8 mouse cellular contexts compared by ENCODE assay signal in genomic region chr16:4641119-4641838, GRCm38 (mm10). TPM values are rescaled to one million over a fixed set of nuclear protein-coding genes. Genes with fewer than 3 reads are reported as not detected.
DNase-seq lines count a peak whose midpoint lies in the region; ATAC-seq and TF ChIP-seq lines count a peak whose summit lies in the region.

No protein-coding gene starts in this region.

- no peaks in the 10 kb centered on the region for H3K9me3 ChIP-seq in hindbrain, embryonic 14.5 days (ENCODE audit: control insufficient read depth, low read length)
- H3K9me3 ChIP-seq in liver, embryonic 13.5 days (replicated peaks): no peaks in the 10 kb centered on the region
- no peaks in the 10 kb centered on the region for H3K9me3 ChIP-seq in neural tube, embryonic 14.5 days (ENCODE audit: control insufficient read depth, low read length)

- H3K27ac ChIP-seq in testis, adult 2 months (ENCODE audit: control insufficient read depth, insufficient read depth, low read depth, low read length): peak overlapping the region; percentile 50; the same call in 1 of the 2 replicates
- no peak overlapping the region for H3K27ac ChIP-seq in hindbrain, embryonic 14.5 days
- H3K27ac ChIP-seq in liver, embryonic 13.5 days: peak overlapping the region; percentile 76
- H3K27ac ChIP-seq in neural tube, embryonic 14.5 days (ENCODE audit: low read depth, low read length): no peak overlapping the region

- 0 out of 2 replicates have a peak overlapping the region, but pooled peaks have one; percentile 0 for H3K9ac ChIP-seq in hindbrain, embryonic 14.5 days
- H3K9ac ChIP-seq in liver, embryonic 13.5 days: no peak overlapping the region
- H3K9ac ChIP-seq in neural tube, embryonic 14.5 days (replicated peaks; ENCODE audit: low read depth, low read length): no peak overlapping the region

- TF ChIP-seq POLR2A in testis, adult 2 months (IDR thresholded peaks at IDR 0.05; ENCODE audit: control insufficient read depth, low read depth, low read length): no peak

- H3K4me3 ChIP-seq in testis, adult 2 months (ENCODE audit: control insufficient read depth, low read depth, low read length): peak overlapping the region; percentile 85
- peak overlapping the region; percentile 35; the same call in 1 of the 2 replicates for H3K4me3 ChIP-seq in hindbrain, embryonic 14.5 days (replicated peaks; ENCODE audit: low read length)
- H3K4me3 ChIP-seq in liver, embryonic 13.5 days (replicated peaks): peak overlapping the region; percentile 66
- peak overlapping the region; percentile 46; the same call in 1 of the 2 replicates for H3K4me3 ChIP-seq in neural tube, embryonic 14.5 days (ENCODE audit: low read depth, low read length)

- no peak for DNase-seq in testis, postnatal 14 days (ENCODE audit: low spot score)
- DNase-seq in hindbrain, embryonic 14.5 days (ENCODE audit: low spot score): no peak
- DNase-seq in liver, embryonic 13.5 days: no peak
- DNase-seq in layer of hippocampus, adult 18-20 months (ENCODE audit: low spot score in 2 of 2): no peak
- no peak for DNase-seq in cerebellum, adult 9-10 months
- DNase-seq in cerebellum, adult 11 months: no peak

- H3K4me1 ChIP-seq in testis, adult 2 months (ENCODE audit: control insufficient read depth, insufficient read depth, low read length): peaks cover 23% of the 10 kb centered on the region
- H3K4me1 ChIP-seq in hindbrain, embryonic 14.5 days (replicated peaks; ENCODE audit: control insufficient read depth, insufficient read depth, low read length): peaks cover 39% of the 10 kb centered on the region
- H3K4me1 ChIP-seq in liver, embryonic 13.5 days (replicated peaks): peaks cover 57% of the 10 kb centered on the region
- peaks cover 19% of the 10 kb centered on the region for H3K4me1 ChIP-seq in neural tube, embryonic 14.5 days (ENCODE audit: control insufficient read depth, insufficient read depth, low read length)

- TF ChIP-seq CTCF in testis, adult 2 months (IDR thresholded peaks at IDR 0.05; ENCODE audit: control insufficient read depth, insufficient read depth, insufficient replicate concordance, low read depth, low read length): no peak

- H3K36me3 ChIP-seq in testis, adult 2 months (ENCODE audit: control insufficient read depth, insufficient read depth, low read length): no peaks in the 10 kb centered on the region
- H3K36me3 ChIP-seq in hindbrain, embryonic 14.5 days (replicated peaks; ENCODE audit: control insufficient read depth, insufficient read depth): 0 out of 2 replicates have a peak, but pooled peaks cover 5% of the 10 kb centered on the region
- peaks cover 11% of the 10 kb centered on the region; the same call in 1 of the 2 replicates for H3K36me3 ChIP-seq in liver, embryonic 13.5 days
- H3K36me3 ChIP-seq in neural tube, embryonic 14.5 days (ENCODE audit: control insufficient read depth, insufficient read depth, low read length): no peaks in the 10 kb centered on the region

- H3K27me3 ChIP-seq in testis, adult 2 months (ENCODE audit: control insufficient read depth, insufficient read depth, low read length): no peaks in the 10 kb centered on the region
- no peaks in the 10 kb centered on the region for H3K27me3 ChIP-seq in hindbrain, embryonic 14.5 days (ENCODE audit: control insufficient read depth, insufficient read depth, low read length)
- no peaks in the 10 kb centered on the region for H3K27me3 ChIP-seq in liver, embryonic 13.5 days
- H3K27me3 ChIP-seq in neural tube, embryonic 14.5 days (ENCODE audit: control insufficient read depth, insufficient read depth, low read length): no peaks in the 10 kb centered on the region

- 52% methylated on average over 3 of the region's 3 CpGs for WGBS in hindbrain, embryonic 14.5 days
- 54% methylated on average over 3 of the region's 3 CpGs for WGBS in liver, embryonic 13.5 days (ENCODE audit: insufficient replicate concordance)
- whole genome bisulfite sequencing in neural tube, embryonic 14.5 days: 42% methylated on average over 3 of the region's 3 CpGs

- peak overlapping the region; percentile 73 for H3K4me2 ChIP-seq in hindbrain, embryonic 14.5 days (replicated peaks)
- H3K4me2 ChIP-seq in liver, embryonic 13.5 days: peak overlapping the region; percentile 95
- H3K4me2 ChIP-seq in neural tube, embryonic 14.5 days (ENCODE audit: low read depth, low read length): peak overlapping the region; percentile 65

- ATAC-seq in hindbrain, embryonic 14.5 days (ENCODE audit: low FRiP score): no peak
- 0 out of 2 replicates have a peak, but pooled peaks have one; percentile 5 for ATAC-seq in liver, embryonic 13.5 days (ENCODE audit: low read depth)
- ATAC-seq in neural tube, embryonic 14.5 days (ENCODE audit: low read depth): no peak

RNA-seq across cellular contexts. Expression of gene Dnaja3, which starts 1.5 kb away (rescaled TPM):
- polyA plus RNA-seq in testis, adult 2 months (2012; rRNA removed): 26.7 and 28.0 TPM in 2 replicates
- polyA plus RNA-seq in hindbrain, embryonic 14.5 days (2014; fragmentation: Nextera tagmentation; extraction: Ambion mirVana): 54.6 and 64.8 TPM in 2 replicates
- 51.8 and 62.5 TPM in 2 replicates for polyA plus RNA-seq in liver, embryonic 13.5 days (2015; fragmentation: Nextera tagmentation; extraction: Ambion mirVana)
- polyA plus RNA-seq in neural tube, embryonic 14.5 days (2014; fragmentation: Nextera tagmentation; extraction: Ambion mirVana): 55.0 and 61.9 TPM in 2 replicates
- total RNA-seq in layer of hippocampus, adult 18-20 months (2021): 10 to 100 TPM; 66.1 to 66.9 TPM

RNA-seq across cellular contexts. Expression of gene Vasn, which starts 1.5 kb away (rescaled TPM):
- polyA plus RNA-seq in testis, adult 2 months (2012; rRNA removed): 13.5 and 15.9 TPM in 2 replicates
- polyA plus RNA-seq in hindbrain, embryonic 14.5 days (2014; fragmentation: Nextera tagmentation; extraction: Ambion mirVana): 6.4 and 6.6 TPM in 2 replicates
- 2.9 TPM in 2 replicates for polyA plus RNA-seq in liver, embryonic 13.5 days (2015; fragmentation: Nextera tagmentation; extraction: Ambion mirVana)
- 4.4 and 6.3 TPM in 2 replicates for polyA plus RNA-seq in neural tube, embryonic 14.5 days (2014; fragmentation: Nextera tagmentation; extraction: Ambion mirVana)
- 1 to 10 TPM; 4.5 to 5.3 TPM for total RNA-seq in layer of hippocampus, adult 18-20 months (2021)

RNA-seq across cellular contexts. Expression of gene Pam16, which starts 16.5 kb away (rescaled TPM):
- 104 and 114 TPM in 2 replicates for polyA plus RNA-seq in testis, adult 2 months (2012; rRNA removed)
- 174 and 193 TPM in 2 replicates for polyA plus RNA-seq in hindbrain, embryonic 14.5 days (2014; fragmentation: Nextera tagmentation; extraction: Ambion mirVana)
- polyA plus RNA-seq in liver, embryonic 13.5 days (2015; fragmentation: Nextera tagmentation; extraction: Ambion mirVana): 67.5 and 74.1 TPM in 2 replicates
- 179 and 194 TPM in 2 replicates for polyA plus RNA-seq in neural tube, embryonic 14.5 days (2014; fragmentation: Nextera tagmentation; extraction: Ambion mirVana)
- total RNA-seq in layer of hippocampus, adult 18-20 months (2021): 10 to 100 TPM; 79.8 to 81.0 TPM

RNA-seq across cellular contexts. Expression of gene Coro7, which starts 38.3 kb away (rescaled TPM):
- polyA plus RNA-seq in testis, adult 2 months (2012; rRNA removed): 17.2 and 17.4 TPM in 2 replicates
- 24.1 and 27.2 TPM in 2 replicates for polyA plus RNA-seq in hindbrain, embryonic 14.5 days (2014; fragmentation: Nextera tagmentation; extraction: Ambion mirVana)
- polyA plus RNA-seq in liver, embryonic 13.5 days (2015; fragmentation: Nextera tagmentation; extraction: Ambion mirVana): 7.0 and 9.9 TPM in 2 replicates
- 28.0 and 28.6 TPM in 2 replicates for polyA plus RNA-seq in neural tube, embryonic 14.5 days (2014; fragmentation: Nextera tagmentation; extraction: Ambion mirVana)
- 10 to 100 TPM; 79.0 to 95.7 TPM for total RNA-seq in layer of hippocampus, adult 18-20 months (2021)

RNA-seq across cellular contexts. Expression of gene Glis2, which starts 46.8 kb away (rescaled TPM):
- 3.7 and 4.2 TPM in 2 replicates for polyA plus RNA-seq in testis, adult 2 months (2012; rRNA removed)
- 18.1 and 19.0 TPM in 2 replicates for polyA plus RNA-seq in hindbrain, embryonic 14.5 days (2014; fragmentation: Nextera tagmentation; extraction: Ambion mirVana)
- 2.4 and 2.8 TPM in 2 replicates for polyA plus RNA-seq in liver, embryonic 13.5 days (2015; fragmentation: Nextera tagmentation; extraction: Ambion mirVana)
- 13.2 and 20.3 TPM in 2 replicates for polyA plus RNA-seq in neural tube, embryonic 14.5 days (2014; fragmentation: Nextera tagmentation; extraction: Ambion mirVana)
- 10 to 100 TPM in 1 of 2 experiments, 1 to 10 TPM in 1; 9.8 to 15.4 TPM for total RNA-seq in layer of hippocampus, adult 18-20 months (2021)

Comparison
In these comparisons a context has a peak if more than half of its experiments do, and no peak if none do; other contexts are left out.
1. H3K27ac ChIP-seq: peak in testis, adult 2 months (single experiment) and liver, embryonic 13.5 days (single experiment); none in hindbrain, embryonic 14.5 days (single experiment) and neural tube, embryonic 14.5 days (single experiment).
2. H3K4me3 ChIP-seq: peak in every context shown above with its lines; median percentile 85 in testis, adult 2 months; 66 in liver, embryonic 13.5 days; 46 in neural tube, embryonic 14.5 days; 35 in hindbrain, embryonic 14.5 days.
3. Peak in every context shown above with its lines, with median percentiles within 50 percentile points of each other: H3K4me2 ChIP-seq.